Mouse (Mus musculus) heart, adult 2 months (tissue): ENCODE measurements around the gene Spata31d1c.

Source experiments
- CTCF ChIP-seq: fragments of 200-600 bp; IDR thresholded peaks from 2 replicates; pipeline ENCODE4 v1.8.1; 2022; ENCODE audit warnings: antibody characterized with exemption, mild to moderate bottlenecking, moderate library complexity
- EP300 ChIP-seq: fragments of 200-500 bp; IDR thresholded peaks from 2 replicates; pipeline ENCODE4 v1.6.1; 2011; ENCODE audit warnings: low read depth, low read length, control low read depth; ENCODE audit not compliant: insufficient read depth
- POLR2A ChIP-seq: fragments of 200-500 bp; IDR thresholded peaks from 2 replicates; pipeline ENCODE4 v1.6.1; 2011; ENCODE audit warnings: mild to moderate bottlenecking, low read depth, low read length, control low read depth; ENCODE audit not compliant: insufficient read depth

DNA sequence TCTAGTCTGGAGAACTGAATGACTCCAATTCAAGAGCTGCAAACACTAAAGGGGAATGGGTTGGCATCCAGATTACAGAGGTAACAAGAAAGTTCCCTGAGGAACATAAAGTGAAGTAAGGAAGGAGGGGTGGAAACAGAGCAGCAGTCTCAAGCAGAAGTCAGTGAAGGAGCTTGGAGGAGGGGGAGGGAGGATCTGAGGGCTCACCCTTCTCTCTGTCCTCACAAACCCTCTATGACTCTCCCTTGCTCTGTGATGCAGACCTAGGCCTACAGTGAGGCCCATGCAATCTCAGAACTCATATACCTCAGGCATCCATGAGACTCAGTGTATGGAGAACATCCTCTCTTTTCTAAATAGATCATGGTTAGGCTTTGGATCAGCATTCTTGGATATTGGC is at the start of gene Spata31d1c:
- no peak for TF ChIP-seq EP300
- no peak for TF ChIP-seq CTCF
- TF ChIP-seq POLR2A: no peak
